Mouse (Mus musculus): Measurements from ENCODE around the gene Supt6.

- no peak for TF ChIP-seq POLR2A (IDR thresholded peaks at IDR 0.05; ENCODE audit: insufficient read depth, low read length)
- TF ChIP-seq CTCF (IDR thresholded peaks at IDR 0.05; ENCODE audit: low read depth, low read length) = no peak
Measured at GRCm38 (mm10) chr11:78179438-78179999, 66.3 kb downstream of the Supt6 start.

Measured in ES-Bruce4 (cell line).